Mouse (Mus musculus): ENCODE measurements around the gene Asphd1.

GRCm38 (mm10) chr7:126932652-126933051 lies 16.7 kb downstream of the Asphd1 start:
- TF ChIP-seq CTCF (IDR thresholded peaks at IDR 0.05; ENCODE audit: low read depth) (no peak), EP300 (IDR thresholded peaks at IDR 0.05; ENCODE audit: low read depth) (no peak)

Measured in liver, embryonic 14.5 days (tissue).